Mouse (Mus musculus): ENCODE measurements around the gene Usf1. TPM values are rescaled to one million over a fixed set of nuclear protein-coding genes. Genes with fewer than 3 reads are reported as not detected.

Gene Usf1
- total RNA-seq (2023), result 154 to 209 TPM (median 182 TPM) in 4 replicates

GRCm38 (mm10) chr1:171410947-171411484 lies at the start of gene Usf1:
Gene Usf1 (plus strand): TSS chr1:171411313.

GRCm38 (mm10) chr1:171369845-171370556 lies 41.1 kb upstream of the Usf1 start, which contains the start of gene Nectin4:
Gene Nectin4 (plus strand): TSS chr1:171370099.

GRCm38 (mm10) chr1:171388376-171389102 lies 22.6 kb upstream of the Usf1 start, which contains the start of gene Arhgap30:
Gene Arhgap30 (plus strand): TSS chr1:171388954.

GRCm38 (mm10) chr1:171418660-171419059 lies 7.5 kb downstream of the Usf1 start, which contains the start of gene Tstd1:
Gene Tstd1 (plus strand): TSS chr1:171418872.

GRCm38 (mm10) chr1:171437264-171438013 lies 26.3 kb downstream of the Usf1 start, which contains the start of gene F11r:
Gene F11r (plus strand): TSS chr1:171437535.

Other genes with a start within 250 kb of the Usf1 start
- gene Pcp4l1, start 215.0 kb upstream of the Usf1 start, total RNA-seq (2023), result not detected in 4 replicates
- gene Nr1i3, start 197.3 kb upstream of the Usf1 start, total RNA-seq (2023), result not detected in 4 replicates
- gene Tomm40l, start 188.8 kb upstream of the Usf1 start, total RNA-seq (2023), result 17.1 to 22.3 TPM (median 20.0 TPM) in 4 replicates
- not detected in 4 replicates for gene Apoa2, start 186.3 kb upstream of the Usf1 start, total RNA-seq (2023)
- gene Fcer1g, start 176.9 kb upstream of the Usf1 start, total RNA-seq (2023), result 5.7 to 11.4 TPM (median 6.5 TPM) in 4 replicates
- not detected in 4 replicates for gene Adamts4, start 160.9 kb upstream of the Usf1 start, total RNA-seq (2023)
- gene Ndufs2, start 159.9 kb upstream of the Usf1 start, total RNA-seq (2023), result 116 to 133 TPM (median 123 TPM) in 4 replicates
- gene B4galt3, start 141.0 kb upstream of the Usf1 start, total RNA-seq (2023), result 89.9 to 109 TPM (median 92.4 TPM) in 4 replicates
- 51.0 to 68.6 TPM (median 65.6 TPM) in 4 replicates for gene Ppox, start 130.1 kb upstream of the Usf1 start, total RNA-seq (2023)
- gene Usp21, start 123.3 kb upstream of the Usf1 start, total RNA-seq (2023), result 40.8 to 49.7 TPM (median 48.4 TPM) in 4 replicates
- 38.2 to 46.0 TPM (median 43.9 TPM) in 4 replicates for gene Ufc1, start 116.3 kb upstream of the Usf1 start, total RNA-seq (2023)
- gene Dedd, start 82.2 kb upstream of the Usf1 start, total RNA-seq (2023), result 32.7 to 39.6 TPM (median 35.9 TPM) in 4 replicates
- gene Nit1, start 65.7 kb upstream of the Usf1 start, total RNA-seq (2023), result 23.9 to 28.3 TPM (median 26.2 TPM) in 4 replicates
- 66.0 to 73.1 TPM (median 70.7 TPM) in 4 replicates for gene Pfdn2, start 65.6 kb upstream of the Usf1 start, total RNA-seq (2023)
- gene Klhdc9, start 50.5 kb upstream of the Usf1 start, total RNA-seq (2023), result 0.47 to 0.63 TPM (median 0.48 TPM) in 3 of 4 replicates, not detected in the other
- 0.57 to 0.72 TPM (median 0.69 TPM) in 4 replicates for gene Nectin4, start 41.2 kb upstream of the Usf1 start, total RNA-seq (2023)
- 292 to 309 TPM (median 301 TPM) in 4 replicates for gene Arhgap30, start 22.4 kb upstream of the Usf1 start, total RNA-seq (2023)
- 11.1 to 12.0 TPM (median 11.6 TPM) in 4 replicates for gene Tstd1, start 7.6 kb downstream of the Usf1 start, total RNA-seq (2023)
- 0.55 to 2.1 TPM (median 0.92 TPM) in 4 replicates for gene F11r, start 26.2 kb downstream of the Usf1 start, total RNA-seq (2023)
- 10.0 to 11.2 TPM (median 10.6 TPM) in 4 replicates for gene Alyref2, start 92.2 kb downstream of the Usf1 start, total RNA-seq (2023)
- 0.50 to 0.89 TPM in 2 of 4 replicates, not detected in the others for gene Itln1, start 124.0 kb downstream of the Usf1 start, total RNA-seq (2023)
- gene Cd244a, start 147.9 kb downstream of the Usf1 start, total RNA-seq (2023), result 8.1 to 14.6 TPM (median 12.9 TPM) in 4 replicates
- 113 to 120 TPM (median 117 TPM) in 4 replicates for gene Ly9, start 196.1 kb downstream of the Usf1 start, total RNA-seq (2023)
- 64.7 to 74.7 TPM (median 70.7 TPM) in 4 replicates for gene Slamf7, start 241.7 kb downstream of the Usf1 start, total RNA-seq (2023)

Data from B cell, adult 62 days (primary cell).